Mouse (Mus musculus) lung, embryonic 15.5 days (tissue): ENCODE data around the gene Myg1. TPM values are rescaled to one million over a fixed set of nuclear protein-coding genes. Genes with fewer than 3 reads are reported as not detected.

Experiments
- ATAC-seq: fragments of 200-750 bp; cut with Nextera tagmentation; 2 replicates; pipeline ENCODE4 v1.8.0; 2017; ENCODE audit warnings: moderate number of reproducible peaks, borderline replicate concordance; ENCODE audit not compliant: low FRiP score, low TSS enrichment; ENCODE audit errors: extremely low read depth
- H3K27ac ChIP-seq: fragments of 300-500 bp; sonication (generic); 2 replicates; pipeline ENCODE4 v1.5.1; 2015; ENCODE audit warnings: moderate library complexity, mild to moderate bottlenecking, inconsistent platforms
- H3K27me3 ChIP-seq: fragments of 300-500 bp; sonication (generic); 2 replicates; pipeline ENCODE4 v1.6.1; 2015; ENCODE audit warnings: inconsistent platforms
- H3K36me3 ChIP-seq: fragments of 300-500 bp; sonication (generic); 2 replicates; pipeline ENCODE4 v1.6.1; 2015; ENCODE audit warnings: inconsistent platforms
- H3K4me1 ChIP-seq: fragments of 300-500 bp; sonication (generic); 2 replicates; pipeline ENCODE4 v1.6.1; 2015; ENCODE audit warnings: inconsistent platforms
- H3K4me2 ChIP-seq: fragments of 300-500 bp; sonication (generic); 2 replicates; pipeline ENCODE4 v1.6.1; 2015; ENCODE audit warnings: inconsistent platforms, mild to moderate bottlenecking, moderate library complexity
- H3K4me3 ChIP-seq: fragments of 300-500 bp; sonication (generic); 2 replicates; pipeline ENCODE4 v1.5.1; 2015; ENCODE audit warnings: mild to moderate bottlenecking, inconsistent platforms
- H3K9ac ChIP-seq: fragments of 300-500 bp; sonication (generic); 2 replicates; pipeline ENCODE4 v1.6.1; 2015; ENCODE audit warnings: inconsistent platforms
- H3K9me3 ChIP-seq: fragments of 300-500 bp; sonication (generic); 2 replicates; pipeline ENCODE4 v1.6.1; 2016; ENCODE audit warnings: inconsistent platforms
- WGBS: fragments of 180-500 bp; shearing (Covaris S2); methylation state at CpG from one replicate; pipeline ENCODE4 v1.1.7; 2015; 5-methylcytosine and 5-hydroxymethylcytosine counted together
- polyA plus RNA-seq: library from polyadenylated mRNA; unstranded; fragments of >200 nt; fragmentation: Nextera tagmentation; extraction: Ambion mirVana; gene quantifications from 2 replicates; pipeline ENCODE4 v1.2.1, GENCODE M21; 2015

The Myg1 gene
- polyA plus RNA-seq: 100 and 106 TPM in 2 replicates

DNA sequence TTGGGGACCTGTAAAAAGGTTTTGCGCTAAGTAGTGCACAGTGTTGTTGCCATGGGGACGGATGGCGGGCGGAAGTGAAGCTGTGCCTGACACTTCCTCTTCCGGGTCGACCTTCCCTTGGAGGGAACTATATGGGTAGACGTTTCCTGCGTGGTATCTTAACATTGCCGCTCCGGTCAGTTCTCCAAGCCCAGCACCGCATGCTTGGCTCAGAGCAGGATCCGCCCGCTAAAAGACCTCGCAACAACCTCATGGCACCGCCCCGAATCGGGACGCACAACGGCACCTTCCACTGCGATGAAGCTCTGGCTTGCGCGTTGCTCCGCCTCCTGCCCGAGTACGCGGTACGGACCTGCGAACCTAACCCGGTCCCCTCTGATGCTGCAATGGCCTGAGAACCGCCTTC is at the start of gene Myg1:
Gene Myg1 (plus strand): TSS at position 100 of the 406 bp plus-strand sequence.
- WGBS: under 1% methylated on average over 30 of the region's 30 CpGs
- Histone ChIP-seq H3K36me3 (peaks cover 55% of the 10 kb centered on the region), H3K4me1 (peaks cover 29% of the 10 kb centered on the region)

GRCm38 (mm10) chr15:102282463-102283292 is 48.8 kb upstream of the Myg1 start:
- no peaks in the 10 kb centered on the region for H3K9me3 ChIP-seq
- no peak overlapping the region for H3K4me2 ChIP-seq
- 73% methylated on average over 8 of the region's 8 CpGs for WGBS
- H3K36me3 ChIP-seq: peaks cover 9% of the 10 kb centered on the region
- no peak overlapping the region for H3K27ac ChIP-seq
- no peak overlapping the region for H3K9ac ChIP-seq
- no peak for ATAC-seq
- peaks cover 26% of the 10 kb centered on the region for H3K4me1 ChIP-seq
- H3K27me3 ChIP-seq: no peaks in the 10 kb centered on the region
- H3K4me3 ChIP-seq: no peak overlapping the region

More for the DNA sequence above, at the start of gene Myg1:
- Histone ChIP-seq H3K9ac (peak within 1 kb of the TSS; percentile 65), H3K27me3 (no peaks in the 10 kb centered on the region), H3K4me3 (peak within 1 kb of the TSS; percentile 63), H3K4me2 (peak within 1 kb of the TSS; percentile 69), H3K9me3 (no peaks in the 10 kb centered on the region), H3K27ac (peak within 1 kb of the TSS; percentile 72)
- peak; percentile 92; the same call in 1 of the 2 replicates for ATAC-seq

- Histone ChIP-seq H3K27me3 (no peaks in the 10 kb centered on the region), H3K4me1 (peaks cover 25% of the 10 kb centered on the region), H3K4me2 (no peak overlapping the region), H3K27ac (no peak overlapping the region), H3K36me3 (peaks cover 9% of the 10 kb centered on the region), H3K9ac (no peak overlapping the region), H3K9me3 (no peaks in the 10 kb centered on the region), H3K4me3 (no peak overlapping the region)
- WGBS: 54% methylated on average over 3 of the region's 3 CpGs
- ATAC-seq: no peak
These were observed 47.9 kb upstream of the Myg1 start for GRCm38 (mm10) chr15:102283648-102284047.

GRCm38 (mm10) chr15:102287395-102287794 is 44.1 kb upstream of the Myg1 start:
- H3K27me3 ChIP-seq: no peaks in the 10 kb centered on the region
- no peak overlapping the region for H3K27ac ChIP-seq
- H3K4me1 ChIP-seq: peaks cover 10% of the 10 kb centered on the region; the same call in 1 of the 2 replicates
- H3K9me3 ChIP-seq: no peaks in the 10 kb centered on the region
- no peak overlapping the region for H3K4me2 ChIP-seq
- H3K9ac ChIP-seq: no peak overlapping the region
- H3K36me3 ChIP-seq: no peaks in the 10 kb centered on the region
- no peak overlapping the region for H3K4me3 ChIP-seq
- ATAC-seq: no peak

- peak; percentile 99 for ATAC-seq
- H3K9me3 ChIP-seq: no peaks in the 10 kb centered on the region
- H3K27ac ChIP-seq: peak within 1 kb of the TSS; percentile 7
- peak within 1 kb of the TSS; percentile 82 for H3K4me2 ChIP-seq
- peak within 1 kb of the TSS; percentile 82 for H3K4me3 ChIP-seq
- H3K4me1 ChIP-seq: peaks cover 10% of the 10 kb centered on the region
- no peaks in the 10 kb centered on the region for H3K27me3 ChIP-seq
- peaks cover 25% of the 10 kb centered on the region for H3K36me3 ChIP-seq
- 6% methylated on average over 25 of the region's 25 CpGs for WGBS
- H3K9ac ChIP-seq: peak within 1 kb of the TSS; percentile 62
These were observed 35.7 kb upstream of the Myg1 start, which contains the start of gene Espl1 for GRCm38 (mm10) chr15:102295633-102296367. TSS of gene Espl1 (plus strand) at chr15:102296266.

GRCm38 (mm10) chr15:102296368-102297006 is 35.0 kb upstream of the Myg1 start:
- peak overlapping the region; percentile 82 for H3K4me3 ChIP-seq
- peak overlapping the region; percentile 62 for H3K9ac ChIP-seq
- WGBS: 3% methylated on average over 24 of the region's 24 CpGs
- H3K27me3 ChIP-seq: no peaks in the 10 kb centered on the region
- H3K9me3 ChIP-seq: no peaks in the 10 kb centered on the region
- no peak; the same call in 1 of the 2 replicates for ATAC-seq
- peak overlapping the region; percentile 82 for H3K4me2 ChIP-seq
- H3K27ac ChIP-seq: no peak overlapping the region; the same call in none of the 2 replicates
- peaks cover 10% of the 10 kb centered on the region for H3K4me1 ChIP-seq
- H3K36me3 ChIP-seq: peaks cover 31% of the 10 kb centered on the region

GRCm38 (mm10) chr15:102302542-102302941 is 29.0 kb upstream of the Myg1 start:
- Histone ChIP-seq H3K27ac (no peak overlapping the region), H3K4me1 (0 out of 2 replicates have a peak, but pooled peaks cover 2% of the 10 kb centered on the region), H3K9ac (no peak overlapping the region), H3K4me3 (no peak overlapping the region), H3K36me3 (peaks cover 83% of the 10 kb centered on the region), H3K27me3 (no peaks in the 10 kb centered on the region), H3K9me3 (no peaks in the 10 kb centered on the region), H3K4me2 (no peak overlapping the region)
- ATAC-seq: peak; percentile 52; the same call in 1 of the 2 replicates
- 51% methylated on average over 6 of the region's 6 CpGs for WGBS

DNA sequence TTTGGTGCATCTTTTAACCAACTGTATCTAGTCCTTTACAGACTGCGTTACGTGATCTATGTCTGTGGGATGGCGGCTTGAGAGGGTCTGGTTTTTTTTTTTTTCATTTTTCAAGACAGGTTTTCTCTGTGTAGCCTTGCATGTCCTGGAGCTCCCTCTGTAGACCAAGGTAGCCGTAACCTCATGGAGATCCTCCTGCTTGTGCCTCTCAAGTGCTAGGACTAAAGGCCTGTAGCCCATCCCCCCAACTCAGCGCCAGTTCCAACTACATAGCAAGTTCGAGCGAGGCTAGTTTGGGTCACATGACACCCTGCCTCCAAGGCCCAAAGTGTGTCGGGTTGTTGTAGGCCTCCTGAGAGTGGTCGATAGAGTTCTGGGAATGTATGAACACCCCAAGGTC is 22.8 kb upstream of the Myg1 start:
- Histone ChIP-seq H3K9me3 (no peaks in the 10 kb centered on the region), H3K4me3 (no peak overlapping the region), H3K4me1 (peaks cover 7% of the 10 kb centered on the region), H3K27ac (0 out of 2 replicates have a peak overlapping the region, but pooled peaks have one; percentile 12), H3K4me2 (no peak overlapping the region), H3K27me3 (no peaks in the 10 kb centered on the region), H3K36me3 (peaks cover 87% of the 10 kb centered on the region), H3K9ac (no peak overlapping the region)
- 77% methylated on average over 9 of the region's 9 CpGs for WGBS
- no peak for ATAC-seq

DNA sequence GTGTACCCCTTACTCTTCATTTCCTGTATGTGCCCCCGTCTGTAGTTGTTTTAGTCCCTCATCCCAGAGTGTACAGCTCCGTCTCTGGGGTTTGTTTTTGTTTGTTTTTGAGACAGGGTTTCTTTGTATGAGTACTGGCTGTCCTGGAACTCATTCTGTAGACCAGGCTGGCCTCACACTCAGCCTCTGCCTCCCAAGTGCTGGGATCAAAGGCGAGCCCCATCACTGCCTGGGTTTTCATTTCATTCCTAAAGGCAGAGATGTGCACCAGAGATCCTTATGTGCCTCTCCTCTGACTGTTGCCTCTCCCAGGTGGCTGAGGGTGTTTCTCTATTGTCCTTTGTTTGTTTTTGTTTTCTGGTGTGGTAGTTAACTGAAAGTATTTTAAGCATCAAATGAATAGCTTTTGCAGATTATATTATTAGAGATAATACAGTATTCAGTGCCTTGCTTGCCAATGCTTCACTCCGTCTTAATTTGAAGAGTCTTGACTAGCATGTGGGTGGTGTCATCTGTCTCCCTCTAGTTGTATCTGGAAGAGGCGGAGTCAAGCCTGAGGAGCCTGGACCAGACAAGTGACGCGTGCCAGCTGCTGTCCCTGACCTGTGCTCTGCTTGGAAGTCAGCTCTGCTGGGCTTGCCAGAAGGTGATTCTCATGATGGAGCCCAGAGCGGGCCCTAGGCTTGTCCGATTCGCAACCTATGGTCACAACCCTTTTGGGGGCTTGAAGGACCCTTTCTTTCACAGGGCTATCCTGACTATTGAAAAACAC is 21.2 kb upstream of the Myg1 start:
- Histone ChIP-seq H3K9ac (no peak overlapping the region), H3K9me3 (no peaks in the 10 kb centered on the region), H3K27me3 (no peaks in the 10 kb centered on the region), H3K4me3 (no peak overlapping the region), H3K36me3 (peaks cover 87% of the 10 kb centered on the region), H3K4me1 (peaks cover 7% of the 10 kb centered on the region), H3K4me2 (no peak overlapping the region), H3K27ac (peak overlapping the region; percentile 69)
- ATAC-seq: peak; percentile 93
- WGBS: 43% methylated on average over 10 of the region's 10 CpGs

GRCm38 (mm10) chr15:102311489-102311888 is 20.0 kb upstream of the Myg1 start:
- Histone ChIP-seq H3K27ac (0 out of 2 replicates have a peak overlapping the region, but pooled peaks have one; percentile 17), H3K4me2 (no peak overlapping the region), H3K9me3 (no peaks in the 10 kb centered on the region), H3K9ac (no peak overlapping the region), H3K4me3 (no peak overlapping the region), H3K4me1 (peaks cover 7% of the 10 kb centered on the region), H3K27me3 (no peaks in the 10 kb centered on the region), H3K36me3 (peaks cover 87% of the 10 kb centered on the region)
- no peak for ATAC-seq

- Histone ChIP-seq H3K4me2 (no peak overlapping the region), H3K27me3 (no peaks in the 10 kb centered on the region), H3K36me3 (peaks cover 89% of the 10 kb centered on the region), H3K9me3 (no peaks in the 10 kb centered on the region), H3K27ac (no peak overlapping the region), H3K4me1 (no peaks in the 10 kb centered on the region), H3K9ac (no peak overlapping the region), H3K4me3 (no peak overlapping the region)
- ATAC-seq: no peak
- WGBS: 84% methylated on average over 8 of the region's 8 CpGs
These were observed 16.2 kb upstream of the Myg1 start for GRCm38 (mm10) chr15:102315292-102315691.
